Mouse (Mus musculus): ENCODE measurements around the gene Lonp1.

Gene Lonp1

GRCm38 (mm10) chr17:56585171-56585821 lies 41.4 kb downstream of the Lonp1 start:
- DNase-seq: no peak

DNA sequence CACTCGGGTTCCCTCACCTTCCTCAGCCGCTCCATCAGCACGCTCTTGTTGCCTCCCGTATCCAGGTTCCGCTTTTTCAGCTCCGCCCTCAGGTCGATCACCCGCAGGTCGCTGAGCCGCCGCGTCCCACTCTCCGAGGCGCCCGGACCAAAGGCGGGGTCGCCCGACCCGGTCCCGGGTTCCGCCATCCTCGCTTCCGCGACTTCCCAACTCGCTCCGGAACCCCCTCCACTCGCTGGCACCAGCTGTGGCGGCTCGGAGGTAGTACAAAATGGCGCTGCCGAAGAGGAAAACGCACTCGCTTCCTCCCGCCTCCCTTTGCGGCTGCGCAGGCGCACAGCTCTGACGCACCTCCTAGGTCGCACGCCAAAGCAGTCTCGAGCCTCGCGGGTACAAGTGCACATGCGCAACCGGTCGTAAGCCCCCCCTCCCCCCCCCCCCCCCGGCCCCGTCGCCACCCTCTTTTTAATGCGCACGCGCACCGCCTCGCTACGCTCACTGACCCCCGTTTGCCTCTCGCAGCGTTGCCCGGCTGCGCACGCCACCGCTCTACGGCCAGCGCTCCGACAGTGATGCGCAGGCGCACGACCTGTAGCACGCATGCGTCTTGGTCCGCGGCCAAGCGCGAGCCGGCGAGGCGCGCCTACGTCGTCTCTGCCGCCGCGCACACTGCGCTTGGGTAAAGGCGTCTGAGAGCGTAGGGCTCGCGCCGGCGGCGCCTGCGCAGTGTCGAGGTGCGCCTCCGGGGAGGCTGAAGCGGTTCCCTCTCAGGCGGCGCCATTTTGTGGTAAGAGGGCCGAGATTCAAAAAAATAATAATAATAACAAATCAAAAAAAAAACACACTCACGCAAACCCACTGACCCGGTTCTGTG lies 42.2 kb downstream of the Lonp1 start, which contains the start of the genes Safb2 and Safb:
TSS of gene Safb2 (minus strand) at position 329 of the 874 bp plus-strand sequence.
TSS of gene Safb (plus strand) at position 569 of the 874 bp plus-strand sequence.
- peak; percentile 100 for DNase-seq

DNA sequence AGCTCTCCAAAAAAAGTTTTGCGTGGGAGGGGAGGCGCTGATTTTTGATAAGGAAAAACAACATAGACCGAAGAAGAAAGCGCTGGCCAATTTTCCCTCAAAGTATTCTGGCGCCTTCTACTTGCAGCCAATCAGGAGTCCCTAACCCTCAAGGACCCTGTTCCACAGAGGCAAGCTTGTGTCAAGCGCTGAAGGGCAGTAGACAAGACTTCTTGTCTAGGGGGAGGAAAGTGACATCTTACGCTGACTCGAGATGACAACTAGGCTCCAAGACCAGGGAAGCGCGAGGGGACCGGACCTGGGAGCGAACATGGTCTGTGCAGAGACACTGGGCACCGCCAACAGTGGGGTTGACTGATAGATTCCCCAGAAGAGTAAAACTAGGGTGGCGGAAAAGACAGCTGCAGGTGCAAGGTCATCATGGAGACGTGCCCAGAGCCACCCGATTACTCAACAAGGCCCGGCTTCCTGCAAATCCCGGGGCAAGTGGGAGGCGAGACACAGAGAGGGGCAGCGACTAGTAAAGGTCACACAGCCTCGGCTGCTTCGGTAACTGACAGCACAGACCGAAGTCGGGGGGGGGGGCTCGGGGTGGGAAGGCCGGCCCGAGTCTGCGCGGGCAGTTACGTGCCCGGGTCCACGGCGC lies 43.0 kb downstream of the Lonp1 start:
- peak; percentile 32 for DNase-seq

DNA sequence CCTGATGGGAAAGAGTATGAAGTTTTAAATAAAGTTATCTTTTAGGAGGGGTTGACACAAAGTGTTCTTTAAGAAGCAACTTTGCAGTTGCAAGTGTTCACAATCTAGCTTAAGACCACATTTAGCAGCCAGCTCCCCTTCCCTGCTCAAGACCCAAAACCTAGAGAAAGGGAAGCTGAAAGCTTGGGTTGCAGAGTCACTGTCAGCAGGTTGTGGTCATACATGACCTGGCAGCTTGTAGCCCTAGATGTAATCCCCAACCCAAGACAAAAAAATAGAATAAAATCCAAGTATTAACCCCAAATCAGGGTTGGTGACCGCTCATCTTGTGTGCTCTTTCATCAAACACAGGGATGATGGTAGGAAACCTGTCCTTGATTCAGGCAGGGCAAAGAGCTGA lies 43.6 kb downstream of the Lonp1 start:
- no peak for DNase-seq

- DNase-seq: no peak
These were observed 53.7 kb downstream of the Lonp1 start for GRCm38 (mm10) chr17:56572939-56573338.

- no peak for DNase-seq
These were observed 54.5 kb downstream of the Lonp1 start for GRCm38 (mm10) chr17:56572154-56572553.

- DNase-seq: no peak
These were observed 56.4 kb downstream of the Lonp1 start for GRCm38 (mm10) chr17:56570287-56570686.

- DNase-seq: no peak
These were observed 59.3 kb downstream of the Lonp1 start for GRCm38 (mm10) chr17:56567370-56567769.

DNA sequence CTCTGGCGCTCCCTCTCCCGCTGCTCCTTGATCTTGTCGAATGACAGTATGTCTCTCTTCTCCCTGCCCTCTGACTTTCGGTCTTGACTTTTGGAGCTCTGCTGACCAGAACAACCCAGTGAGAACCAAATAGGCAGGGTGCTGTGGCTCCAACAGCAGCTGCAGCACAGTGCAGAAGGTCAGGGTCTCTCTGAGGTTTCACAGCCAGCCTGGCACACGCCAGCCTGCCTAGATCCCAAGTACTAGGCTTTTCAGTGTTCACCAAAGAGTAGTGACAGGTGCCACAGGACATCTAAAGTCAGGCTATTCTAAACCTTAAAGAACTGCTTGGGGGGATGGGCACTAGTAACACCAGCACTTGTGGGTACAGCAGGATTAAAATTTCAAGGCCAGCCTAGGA lies 59.8 kb downstream of the Lonp1 start:
- DNase-seq: no peak

- no peak for DNase-seq
These were observed 60.4 kb downstream of the Lonp1 start for GRCm38 (mm10) chr17:56566293-56566692.
